Mouse (Mus musculus) neural tube, embryonic 12.5 days (tissue): ENCODE results near the gene Exoc3l2. TPM values are rescaled to one million over a fixed set of nuclear protein-coding genes. Genes with fewer than 3 reads are reported as not detected.

ENCODE experiments used
- ATAC-seq: fragments of 200-750 bp; cut with Nextera tagmentation; 2 replicates; pipeline ENCODE4 v1.8.0; 2017; ENCODE audit warnings: low read depth, mild to moderate bottlenecking, moderate TSS enrichment, moderate library complexity; ENCODE audit not compliant: low FRiP score
- H3K27ac ChIP-seq: fragments of 300-500 bp; sonication (generic); 2 replicates; pipeline ENCODE4 v1.5.1; 2016
- H3K27me3 ChIP-seq: fragments of 300-500 bp; sonication (generic); replicated peaks from 2 replicates; pipeline ENCODE4 v1.6.1; 2016; ENCODE audit warnings: mild to moderate bottlenecking
- H3K36me3 ChIP-seq: fragments of 300-500 bp; sonication (generic); 2 replicates; pipeline ENCODE4 v1.6.1; 2016; ENCODE audit warnings: mild to moderate bottlenecking
- H3K4me1 ChIP-seq: fragments of 300-500 bp; sonication (generic); 2 replicates; pipeline ENCODE4 v1.6.1; 2016
- H3K4me2 ChIP-seq: fragments of 300-500 bp; sonication (generic); replicated peaks from 2 replicates; pipeline ENCODE4 v1.6.1; 2016; ENCODE audit warnings: mild to moderate bottlenecking
- H3K4me3 ChIP-seq: fragments of 300-500 bp; sonication (generic); 2 replicates; pipeline ENCODE4 v1.5.1; 2016
- H3K9ac ChIP-seq: fragments of 300-500 bp; sonication (generic); 2 replicates; pipeline ENCODE4 v1.6.1; 2016; ENCODE audit warnings: mild to moderate bottlenecking
- H3K9me3 ChIP-seq: fragments of 300-500 bp; sonication (generic); 2 replicates; pipeline ENCODE4 v1.6.1; 2016; ENCODE audit warnings: mild to moderate bottlenecking
- WGBS: fragments of 180-500 bp; shearing (Covaris S2); methylation state at CpG from one replicate; pipeline ENCODE4 v1.1.7; 2016; 5-methylcytosine and 5-hydroxymethylcytosine counted together
- polyA plus RNA-seq: library from polyadenylated mRNA; unstranded; fragments of >200 nt; fragmentation: Nextera tagmentation; extraction: Ambion mirVana; gene quantifications from 2 replicates; pipeline ENCODE4 v1.2.1, GENCODE M21; 2016

Gene Exoc3l2
- polyA plus RNA-seq, 1 experiment from 2014 or later: 1.6 TPM

DNA sequence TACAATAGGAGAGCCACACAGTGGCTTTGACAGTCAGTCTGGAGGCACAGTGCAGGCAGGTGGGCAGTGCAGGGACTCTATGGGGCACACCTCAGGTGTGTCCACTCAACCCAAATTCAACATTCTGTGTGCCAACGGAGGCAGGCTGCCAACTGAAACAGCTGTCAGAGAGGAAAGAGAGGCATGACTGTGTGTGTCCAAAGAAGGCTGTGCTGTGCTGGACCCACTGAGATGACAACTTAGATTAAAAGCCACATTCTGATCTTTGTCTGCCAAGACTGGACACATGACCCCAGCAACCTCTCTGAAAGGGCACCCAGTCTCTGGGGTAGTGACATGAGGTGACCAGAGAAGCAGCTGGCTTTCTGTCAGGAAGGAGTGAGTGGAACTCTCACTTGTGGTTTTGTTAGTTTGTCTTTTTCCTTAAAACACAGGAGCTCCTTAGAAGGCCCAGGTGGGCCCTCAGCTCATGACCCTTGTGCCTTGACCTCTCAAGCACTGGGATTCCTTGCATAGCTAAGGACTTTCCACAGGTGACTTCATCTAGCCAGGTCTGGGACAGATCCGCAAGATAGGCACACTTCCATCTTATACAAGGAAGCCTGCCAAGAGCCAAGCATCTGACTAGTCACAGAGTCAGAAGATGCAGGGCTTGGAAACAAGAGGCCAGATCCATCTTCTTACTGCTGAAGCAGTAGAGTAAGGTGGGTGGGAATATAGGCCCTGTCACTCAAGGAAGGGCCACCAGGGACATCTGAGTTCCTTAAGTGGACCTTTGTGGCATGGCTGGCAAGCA is 77.8 kb downstream of the Exoc3l2 start:
- Histone ChIP-seq H3K4me1 (peaks cover 22% of the 10 kb centered on the region), H3K4me2 (no peak overlapping the region), H3K9ac (no peak overlapping the region), H3K4me3 (no peak overlapping the region), H3K27me3 (no peaks in the 10 kb centered on the region), H3K9me3 (no peaks in the 10 kb centered on the region), H3K27ac (no peak overlapping the region), H3K36me3 (no peaks in the 10 kb centered on the region)
- WGBS: 97% methylated on average over 2 of the region's 2 CpGs
- ATAC-seq: no peak

- no peaks in the 10 kb centered on the region for H3K27me3 ChIP-seq
- no peak overlapping the region for H3K4me3 ChIP-seq
- WGBS: 74% methylated on average over 7 of the region's 7 CpGs
- no peaks in the 10 kb centered on the region for H3K9me3 ChIP-seq
- H3K9ac ChIP-seq: no peak overlapping the region
- no peaks in the 10 kb centered on the region for H3K36me3 ChIP-seq
- H3K4me1 ChIP-seq: peaks cover 22% of the 10 kb centered on the region
- H3K4me2 ChIP-seq: peak overlapping the region; percentile 19; the same call in 1 of the 2 replicates
- ATAC-seq: peak; percentile 62
- no peak overlapping the region for H3K27ac ChIP-seq
Observed at GRCm38 (mm10) chr7:19541681-19542154, 78.6 kb downstream of the Exoc3l2 start.

DNA sequence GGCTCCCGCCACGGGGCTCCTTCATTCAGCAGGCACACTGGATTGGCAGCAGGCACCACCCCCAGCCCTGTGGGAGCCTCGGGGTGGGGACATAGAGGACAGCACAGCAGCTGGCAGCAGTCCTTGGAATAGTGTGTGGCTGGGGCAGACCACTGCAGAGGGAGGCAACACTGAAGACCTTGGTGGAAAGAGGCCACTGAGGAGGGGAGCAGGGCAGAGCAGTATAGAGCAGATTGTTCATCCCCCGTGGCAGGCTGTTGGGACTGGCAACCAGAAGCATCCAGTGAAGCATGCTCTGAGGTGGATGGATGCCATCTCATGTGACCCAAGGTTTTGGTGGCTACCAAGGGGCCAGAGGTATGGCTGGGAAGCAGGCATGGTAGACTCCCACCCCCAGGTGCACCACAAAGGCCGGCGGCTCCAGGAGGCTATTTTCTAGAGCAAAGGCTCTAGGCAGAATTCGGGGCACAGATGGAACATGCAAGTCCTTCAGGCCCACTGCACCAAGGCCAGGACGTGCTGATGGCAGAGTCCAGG is 79.1 kb downstream of the Exoc3l2 start:
- H3K36me3 ChIP-seq: no peaks in the 10 kb centered on the region
- WGBS: 71% methylated on average over 8 of the region's 8 CpGs
- ATAC-seq: peak; percentile 83
- no peaks in the 10 kb centered on the region for H3K9me3 ChIP-seq
- peaks cover 22% of the 10 kb centered on the region for H3K4me1 ChIP-seq
- H3K9ac ChIP-seq: no peak overlapping the region
- H3K4me2 ChIP-seq: peak overlapping the region; percentile 19; the same call in 1 of the 2 replicates
- no peaks in the 10 kb centered on the region for H3K27me3 ChIP-seq
- no peak overlapping the region for H3K4me3 ChIP-seq
- H3K27ac ChIP-seq: no peak overlapping the region

- 57% methylated on average over 6 of the region's 6 CpGs for WGBS
- no peak overlapping the region for H3K4me2 ChIP-seq
- H3K9me3 ChIP-seq: no peaks in the 10 kb centered on the region
- no peak for ATAC-seq
- H3K36me3 ChIP-seq: no peaks in the 10 kb centered on the region
- peaks cover 27% of the 10 kb centered on the region for H3K4me1 ChIP-seq
- H3K9ac ChIP-seq: no peak overlapping the region
- no peaks in the 10 kb centered on the region for H3K27me3 ChIP-seq
- no peak overlapping the region for H3K4me3 ChIP-seq
- H3K27ac ChIP-seq: no peak overlapping the region
Observed at GRCm38 (mm10) chr7:19543584-19543983, 80.5 kb downstream of the Exoc3l2 start.

DNA sequence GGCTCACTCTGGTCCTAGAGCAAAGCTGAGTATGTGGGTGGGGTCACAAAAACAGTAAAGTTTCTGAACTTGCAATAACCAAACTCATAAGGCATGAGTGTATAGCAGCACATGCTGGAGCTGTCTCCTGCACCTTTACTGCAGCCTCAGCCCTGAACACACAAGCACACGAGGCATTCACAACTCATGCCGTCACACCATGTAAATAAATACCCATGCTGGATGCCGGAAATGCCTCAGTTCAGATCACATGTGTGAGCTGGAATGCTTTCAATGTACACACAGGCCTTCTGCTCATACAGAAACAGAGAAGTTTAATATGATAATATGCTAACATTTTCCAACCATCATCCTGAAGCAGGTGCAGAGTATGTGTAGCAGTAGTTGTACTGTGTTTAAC is 82.9 kb downstream of the Exoc3l2 start:
- Histone ChIP-seq H3K27ac (no peak overlapping the region), H3K27me3 (no peaks in the 10 kb centered on the region), H3K4me1 (peaks cover 27% of the 10 kb centered on the region), H3K9me3 (no peaks in the 10 kb centered on the region), H3K9ac (no peak overlapping the region), H3K4me3 (no peak overlapping the region), H3K4me2 (no peak overlapping the region), H3K36me3 (no peaks in the 10 kb centered on the region)
- no peak for ATAC-seq
- 80% methylated on average over 3 of the region's 3 CpGs for WGBS

Other genes with a start within 250 kb of the Exoc3l2 start
- 42.1 and 43.9 TPM in 2 replicates for gene Opa3, start 235.0 kb upstream of the Exoc3l2 start, polyA plus RNA-seq
- 53.4 and 56.3 TPM in 2 replicates for gene Vasp, start 191.5 kb upstream of the Exoc3l2 start, polyA plus RNA-seq
- gene Ppm1n, start 183.3 kb upstream of the Exoc3l2 start, polyA plus RNA-seq: 0.20 TPM in 1 of 2 replicates, not detected in the other
- gene Rtn2, start 180.7 kb upstream of the Exoc3l2 start, polyA plus RNA-seq: 91.1 and 99.1 TPM in 2 replicates
- 0.08 TPM in 1 of 2 replicates, not detected in the other for gene Fosb, start 153.3 kb upstream of the Exoc3l2 start, polyA plus RNA-seq
- gene Ercc1, start 118.6 kb upstream of the Exoc3l2 start, polyA plus RNA-seq: 103 and 104 TPM in 2 replicates
- 18.2 and 19.8 TPM in 2 replicates for gene Cd3eap, start 103.8 kb upstream of the Exoc3l2 start, polyA plus RNA-seq
- gene Ppp1r13l, start 103.6 kb upstream of the Exoc3l2 start, polyA plus RNA-seq: 3.1 and 3.2 TPM in 2 replicates
- 24.0 and 27.5 TPM in 2 replicates for gene Ercc2, start 81.3 kb upstream of the Exoc3l2 start, polyA plus RNA-seq
- 3.9 and 6.4 TPM in 2 replicates for gene Klc3, start 59.2 kb upstream of the Exoc3l2 start, polyA plus RNA-seq
- gene Ckm, start 58.6 kb upstream of the Exoc3l2 start, polyA plus RNA-seq: 0.20 and 0.35 TPM in 2 replicates
- gene Mark4, start 4.5 kb upstream of the Exoc3l2 start, polyA plus RNA-seq: 19.9 and 21.7 TPM in 2 replicates
- gene Bloc1s3, start 45.0 kb downstream of the Exoc3l2 start, polyA plus RNA-seq: 4.6 and 5.7 TPM in 2 replicates
- gene Trappc6a, start 45.1 kb downstream of the Exoc3l2 start, polyA plus RNA-seq: 50.6 and 51.0 TPM in 2 replicates
- 0.11 and 0.19 TPM in 2 replicates for gene Nkpd1, start 54.5 kb downstream of the Exoc3l2 start, polyA plus RNA-seq
- gene Ppp1r37, start 99.7 kb downstream of the Exoc3l2 start, polyA plus RNA-seq: 44.3 and 48.8 TPM in 2 replicates
- 0.30 TPM in 1 of 2 replicates, not detected in the other for gene Zfp296, start 114.0 kb downstream of the Exoc3l2 start, polyA plus RNA-seq
- gene Gemin7, start 114.3 kb downstream of the Exoc3l2 start, polyA plus RNA-seq: 140 and 145 TPM in 2 replicates
- 70.1 and 79.0 TPM in 2 replicates for gene Clasrp, start 141.2 kb downstream of the Exoc3l2 start, polyA plus RNA-seq
- gene Relb, start 166.1 kb downstream of the Exoc3l2 start, polyA plus RNA-seq: 4.9 and 5.8 TPM in 2 replicates
- 104 and 112 TPM in 2 replicates for gene Clptm1, start 201.7 kb downstream of the Exoc3l2 start, polyA plus RNA-seq
- gene Apoc2, start 214.6 kb downstream of the Exoc3l2 start, polyA plus RNA-seq: 1.0 and 1.7 TPM in 2 replicates
- gene Gm44805, start 218.1 kb downstream of the Exoc3l2 start, polyA plus RNA-seq: not detected in 2 replicates
- gene Apoc4, start 218.1 kb downstream of the Exoc3l2 start, polyA plus RNA-seq: not detected in 2 replicates
- 4.9 and 7.2 TPM in 2 replicates for gene Apoc1, start 229.3 kb downstream of the Exoc3l2 start, polyA plus RNA-seq
- 204 and 207 TPM in 2 replicates for gene Apoe, start 235.9 kb downstream of the Exoc3l2 start, polyA plus RNA-seq